Mouse (Mus musculus) 3134 (cell line): Measurements from ENCODE around the gene Blcap.
"Not testable (repeated sequence)": the region's sequence is repeated elsewhere in the genome, so short reads cannot be mapped to it uniquely, and the experiment has no call there.

ENCODE experiments used
- DNase-seq: peaks from one replicate; pipeline ENCODE4 v3.0.0-alpha.2; 2011; ENCODE audit warnings: low spot score; ENCODE audit not compliant: insufficient read length; ENCODE audit errors: extremely low read depth

Gene Blcap

GRCm38 (mm10) chr2:157571224-157571832, at the start of gene Blcap:
TSS of gene Blcap (minus strand) at chr2:157571274.
- no peak for DNase-seq

DNA sequence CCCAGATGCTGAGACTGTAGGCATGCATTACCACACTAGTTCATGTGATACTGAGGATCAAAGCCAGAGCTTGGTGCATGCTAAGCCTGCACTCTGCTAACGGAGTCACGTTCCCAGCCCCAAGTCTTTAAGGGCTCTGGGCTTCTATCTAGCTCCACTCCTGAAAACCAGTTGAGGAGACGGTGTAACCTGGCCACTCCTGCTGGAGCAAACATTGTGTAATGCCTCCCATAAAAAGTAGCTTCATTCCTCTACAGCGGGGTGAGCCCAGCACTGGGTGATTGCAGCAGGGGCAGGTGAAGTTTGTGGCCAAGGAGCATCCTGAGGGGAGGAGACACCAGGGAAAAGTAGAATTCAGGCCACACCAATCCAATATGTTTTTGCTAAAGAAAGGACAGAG, 47.3 kb upstream of the Blcap start:
- DNase-seq: no peak

- DNase-seq: no peak
These were observed 42.9 kb upstream of the Blcap start for GRCm38 (mm10) chr2:157613997-157614396.

DNA sequence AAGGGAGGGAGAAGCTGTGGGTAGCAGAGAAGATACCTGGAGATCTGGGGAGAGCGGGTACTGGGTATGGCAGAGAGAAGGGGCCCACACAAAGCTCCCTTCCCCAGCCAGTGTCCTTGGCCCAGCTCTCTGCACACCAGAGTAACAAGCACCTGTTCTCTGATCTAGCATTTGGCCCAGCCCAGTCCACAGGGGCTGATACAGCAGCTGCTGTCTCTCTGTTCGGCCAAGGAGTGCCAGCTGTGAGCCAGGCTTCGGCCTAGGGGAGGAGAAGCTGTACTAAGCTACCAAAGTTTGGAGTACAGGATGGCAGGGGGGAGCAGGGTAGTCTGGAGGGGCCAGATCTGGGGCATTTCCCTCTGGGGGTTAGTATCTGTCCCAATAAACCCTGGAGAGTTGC, 40.7 kb upstream of the Blcap start:
- DNase-seq: no peak

DNA sequence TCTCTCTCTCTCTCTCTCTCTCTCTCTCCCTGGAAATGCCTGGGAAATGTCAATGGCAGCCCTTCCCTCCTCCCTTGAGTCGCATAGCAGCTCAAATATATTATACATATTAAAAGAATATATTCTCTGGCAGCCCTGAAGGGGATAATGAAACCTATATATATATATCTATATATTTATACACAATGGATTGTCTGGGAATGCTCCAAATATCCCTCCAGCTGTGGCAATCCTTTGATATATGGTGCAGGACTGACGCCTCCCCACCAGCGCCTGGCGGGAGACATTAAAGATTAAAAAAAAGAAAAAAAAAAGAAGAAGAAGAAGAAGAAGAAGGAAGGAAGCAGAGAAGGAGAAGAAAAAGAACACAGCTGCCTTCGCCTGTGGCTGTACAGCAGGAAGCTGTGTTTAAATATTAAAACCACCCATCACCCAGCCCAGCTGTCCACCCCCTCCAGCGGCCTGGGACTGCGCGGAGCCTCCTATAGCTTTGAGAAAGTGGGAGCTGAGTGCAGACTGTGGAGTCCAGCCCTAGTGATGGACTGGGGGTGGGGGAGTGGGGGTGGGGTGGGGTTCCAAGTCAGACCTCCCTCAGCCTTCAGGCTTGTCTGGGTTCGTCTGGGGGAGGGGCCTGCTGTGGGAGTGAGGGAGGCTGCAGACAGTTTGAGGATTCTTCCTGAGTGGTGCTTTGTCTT, 36.6 kb upstream of the Blcap start:
- DNase-seq: no peak

- DNase-seq: peak; percentile 56
These were observed 34.1 kb upstream of the Blcap start for GRCm38 (mm10) chr2:157605025-157605675.

DNA sequence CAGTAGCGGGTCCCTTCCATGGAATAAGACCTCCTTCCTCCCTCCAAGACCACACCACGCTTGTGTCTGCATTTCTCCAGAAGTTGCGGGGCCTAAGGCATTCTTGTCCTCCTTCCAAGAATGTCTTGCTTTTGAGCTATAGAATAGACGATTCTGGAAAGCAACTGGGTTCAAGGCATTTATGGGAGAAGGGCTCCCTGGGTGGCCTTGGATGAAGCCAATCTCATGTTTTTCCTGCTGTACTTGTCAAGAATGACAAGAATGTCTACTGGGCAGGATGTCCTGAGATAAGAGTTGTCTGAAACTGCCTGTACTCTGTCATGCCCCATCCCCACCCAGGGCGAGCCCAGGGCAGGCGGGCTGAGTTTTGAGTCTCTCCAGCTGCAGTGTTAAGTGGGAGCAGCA, 30.4 kb upstream of the Blcap start:
- DNase-seq: no peak

DNA sequence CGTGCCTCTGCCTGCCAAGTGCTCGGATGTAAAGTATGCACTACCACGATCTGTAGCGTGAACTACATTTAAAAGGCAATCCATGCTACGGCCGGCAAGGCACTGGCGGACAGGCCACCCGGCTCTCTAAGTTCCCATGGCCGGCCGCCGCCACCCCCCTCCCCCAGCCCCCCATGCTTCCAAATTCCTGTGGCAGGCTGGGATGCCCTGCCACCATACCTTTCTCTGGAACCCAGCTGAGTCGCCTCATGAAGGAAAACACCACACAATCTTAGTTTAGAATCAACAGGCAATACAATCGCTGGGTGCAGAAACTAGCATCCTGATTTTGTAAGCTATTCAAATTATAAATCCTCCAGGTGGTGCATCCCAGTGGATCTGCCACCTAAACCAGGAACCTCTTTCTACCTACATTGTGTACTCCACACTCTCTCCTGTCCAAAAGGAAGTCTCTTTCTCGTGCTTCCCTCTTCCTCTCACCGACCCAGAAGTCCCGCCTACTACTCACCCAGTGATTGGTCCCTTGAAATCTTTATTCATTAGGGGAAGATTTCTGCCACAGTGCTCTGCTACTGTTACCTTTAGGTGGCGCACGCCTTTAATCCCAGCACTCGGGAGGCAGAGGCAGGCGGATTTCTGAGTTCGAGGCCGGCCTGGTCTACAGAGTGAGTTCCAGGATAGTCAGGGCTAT, 25.9 kb upstream of the Blcap start:
- no peak for DNase-seq

DNA sequence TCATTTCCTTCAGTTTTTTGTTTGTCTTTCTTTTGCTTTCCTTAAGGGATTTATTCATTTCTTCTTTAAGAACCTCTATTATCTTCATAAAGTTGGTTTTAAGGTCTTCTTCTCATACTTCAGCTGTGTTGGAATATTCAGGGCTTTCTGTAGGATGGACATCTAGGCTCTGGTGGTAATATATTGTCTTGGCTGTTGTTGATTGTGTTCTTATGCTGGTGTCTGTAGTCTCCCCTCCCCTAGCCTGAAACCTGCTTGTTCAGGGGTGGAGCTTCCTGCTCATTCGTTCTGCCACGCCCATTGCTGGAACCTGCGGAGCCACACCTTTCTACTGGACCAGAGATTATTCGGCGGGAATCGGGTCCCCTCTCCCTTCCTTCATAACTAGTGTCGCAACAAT, 14.3 kb upstream of the Blcap start:
- DNase-seq: not testable (repeated sequence)

GRCm38 (mm10) chr2:157572786-157573185, 1.7 kb upstream of the Blcap start:
- no peak for DNase-seq

GRCm38 (mm10) chr2:157569796-157570485, 1.1 kb downstream of the Blcap start:
- DNase-seq: no peak

DNA sequence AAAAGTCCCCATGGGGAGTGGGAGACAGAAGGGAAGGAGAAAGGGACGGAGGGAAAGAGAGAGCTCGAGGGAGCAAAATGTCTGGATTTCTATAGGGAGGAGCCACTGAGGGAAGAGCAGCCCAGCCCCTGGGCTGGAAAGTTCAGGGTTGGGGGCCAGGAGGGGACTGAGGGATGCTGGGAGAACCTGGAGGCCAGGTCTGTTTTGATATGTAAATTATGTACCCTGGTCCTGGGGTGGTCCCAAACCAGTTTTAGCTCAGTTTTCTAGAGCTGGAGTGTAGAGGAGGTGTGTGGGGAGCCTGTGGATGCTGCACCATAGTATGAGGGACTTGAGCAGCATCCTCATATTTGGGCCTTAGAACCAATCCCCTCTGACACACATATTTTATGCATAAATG, 2.2 kb downstream of the Blcap start:
- DNase-seq: no peak

GRCm38 (mm10) chr2:157567235-157567961, 3.7 kb downstream of the Blcap start:
- DNase-seq: peak; percentile 77

DNA sequence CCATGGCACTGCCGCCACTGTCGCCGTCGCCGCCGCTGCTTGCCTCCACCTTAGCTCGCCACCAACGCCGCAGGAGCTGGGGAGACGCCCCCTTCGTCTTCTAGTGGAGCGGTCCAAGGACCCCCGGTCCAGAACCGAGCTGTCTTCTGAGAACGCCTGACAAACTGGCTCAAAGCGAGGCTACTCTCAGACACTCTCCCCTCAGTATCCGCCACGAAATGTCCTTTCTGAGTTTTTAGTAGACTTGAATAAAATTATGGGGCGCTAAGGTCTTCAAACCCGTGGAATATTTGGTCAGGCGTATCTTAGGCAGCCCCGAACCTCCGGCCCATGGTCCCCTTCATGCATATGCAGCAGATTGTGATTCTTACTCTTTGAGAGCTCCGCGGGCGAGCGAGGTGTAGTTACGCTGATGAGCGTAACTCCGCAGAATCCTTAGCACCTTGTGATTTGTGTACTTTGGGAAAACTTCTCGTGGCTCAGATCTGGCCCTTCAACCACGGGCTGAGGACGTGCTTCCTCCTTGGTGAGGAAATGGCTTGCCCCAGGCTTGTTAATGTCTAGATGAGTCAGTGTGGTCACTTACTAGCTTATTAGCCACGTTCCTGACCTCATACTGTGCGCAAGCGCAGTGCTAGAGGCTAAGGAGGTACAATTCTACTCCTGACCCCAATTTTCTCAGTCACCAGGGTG, 4.7 kb downstream of the Blcap start:
- DNase-seq: peak; percentile 88

DNA sequence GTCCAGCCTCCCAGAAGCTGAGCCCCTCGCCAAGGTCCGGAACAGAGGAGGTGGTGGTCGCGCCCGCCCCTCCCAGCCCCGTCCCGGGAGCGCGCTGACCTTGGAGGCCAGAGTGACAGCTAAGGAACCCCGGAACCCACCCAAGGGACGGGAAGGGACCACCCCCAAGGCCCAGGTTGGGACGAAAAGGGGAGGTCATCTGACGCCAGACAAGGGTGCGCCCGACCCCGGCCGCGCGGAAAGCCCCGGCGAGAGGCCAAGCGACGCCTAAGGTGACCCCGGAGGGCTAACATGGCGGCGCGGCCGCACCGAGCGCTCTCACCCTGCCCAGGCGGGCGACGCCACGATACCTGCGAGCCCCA, 5.2 kb downstream of the Blcap start:
- no peak for DNase-seq

GRCm38 (mm10) chr2:157565446-157565845, 5.6 kb downstream of the Blcap start:
- DNase-seq: no peak

GRCm38 (mm10) chr2:157564723-157565122, 6.4 kb downstream of the Blcap start:
- no peak for DNase-seq

DNA sequence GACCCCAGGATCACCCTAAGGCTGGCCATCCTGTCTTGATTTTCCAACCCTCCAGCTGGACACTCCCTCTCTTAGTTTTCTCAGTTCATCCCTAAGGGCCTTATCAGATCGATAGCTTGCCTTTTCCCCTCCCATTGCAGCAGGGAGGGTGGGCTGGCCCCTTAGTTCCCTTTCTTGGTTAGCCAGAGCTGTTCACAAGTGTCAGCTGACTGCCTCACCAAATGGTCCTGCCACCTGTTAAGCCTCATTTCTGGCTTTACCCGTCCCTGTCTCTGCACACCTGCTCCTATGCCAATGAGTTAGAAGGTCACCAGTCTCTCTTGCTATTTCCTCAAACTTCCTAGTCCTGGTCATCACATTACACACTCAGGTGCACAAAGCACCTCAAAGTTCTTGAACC, 8.0 kb downstream of the Blcap start:
- DNase-seq: no peak

- no peak for DNase-seq
These were observed 9.8 kb downstream of the Blcap start for GRCm38 (mm10) chr2:157561165-157561836.
